Mouse (Mus musculus) spleen, adult 18-20 months (tissue): ENCODE data around the gene Tbcd.

Experiments used
- DNase-seq, 2 experiments: peaks; one replicate each; pipeline ENCODE4 v3.0.0; 2022; ENCODE audit warnings: mixed read lengths in 2 of 2

Gene Tbcd

GRCm38 (mm10) chr11:121451753-121452635, at the start of gene Tbcd:
Gene Tbcd, plus strand, starts transcription at chr11:121451949.
- peak; percentile 78 to 89 for DNase-seq

GRCm38 (mm10) chr11:121407366-121408155, 44.2 kb upstream of the Tbcd start:
- no peak for DNase-seq

- no peak for DNase-seq
These were observed 37.0 kb upstream of the Tbcd start for GRCm38 (mm10) chr11:121414762-121415161.

- no peak for DNase-seq
These were observed 36.4 kb upstream of the Tbcd start for GRCm38 (mm10) chr11:121415351-121415750.

- DNase-seq = no peak
These were observed 33.8 kb upstream of the Tbcd start for GRCm38 (mm10) chr11:121417971-121418370.

- no peak for DNase-seq
These were observed 32.8 kb upstream of the Tbcd start for GRCm38 (mm10) chr11:121418932-121419331.

- DNase-seq = no peak
These were observed 31.4 kb upstream of the Tbcd start for GRCm38 (mm10) chr11:121420379-121420778.

GRCm38 (mm10) chr11:121420830-121421552, 30.8 kb upstream of the Tbcd start, which contains the start of gene Fn3krp:
Gene Fn3krp, plus strand, starts transcription at chr11:121421401.
- peak; percentile 97 to 99 for DNase-seq

- no peak for DNase-seq
These were observed 30.1 kb upstream of the Tbcd start for GRCm38 (mm10) chr11:121421553-121422173.

- DNase-seq = no peak
These were observed 18.4 kb upstream of the Tbcd start for GRCm38 (mm10) chr11:121433397-121433796.

- peak; percentile 70 to 82 for DNase-seq
These were observed 17.3 kb upstream of the Tbcd start, which contains the start of gene Fn3k for GRCm38 (mm10) chr11:121434156-121435155. Gene Fn3k, plus strand, starts transcription at chr11:121434913.

- DNase-seq = no peak
These were observed 14.5 kb upstream of the Tbcd start for GRCm38 (mm10) chr11:121437236-121437635.

- no peak for DNase-seq
These were observed 12.0 kb upstream of the Tbcd start for GRCm38 (mm10) chr11:121439686-121440292.

GRCm38 (mm10) chr11:121441653-121442052, 10.1 kb upstream of the Tbcd start:
- DNase-seq = no peak

- no peak for DNase-seq
These were observed 9.7 kb upstream of the Tbcd start for GRCm38 (mm10) chr11:121442076-121442475.

GRCm38 (mm10) chr11:121451216-121451726, 478 bp upstream of the Tbcd start:
- no peak for DNase-seq

- no peak for DNase-seq
These were observed 6.1 kb downstream of the Tbcd start for GRCm38 (mm10) chr11:121457874-121458273.

GRCm38 (mm10) chr11:121467408-121467807, 15.7 kb downstream of the Tbcd start:
- no peak for DNase-seq

- DNase-seq = no peak
These were observed 23.1 kb downstream of the Tbcd start for GRCm38 (mm10) chr11:121474831-121475230.

- DNase-seq = peak; percentile 20 to 66
These were observed 24.1 kb downstream of the Tbcd start for GRCm38 (mm10) chr11:121475699-121476415.
